Mouse (Mus musculus): ENCODE measurements at regions not wholly inside any gene's neighbourhood (a gene's known extent, or its start where the extent isn't known, plus 50 kb on each side); places are given as distances from the start of the nearest gene placed in this dataset.
A peak's percentile ranks its signal among the peaks of the same experiment; 100 is the strongest.

DNA sequence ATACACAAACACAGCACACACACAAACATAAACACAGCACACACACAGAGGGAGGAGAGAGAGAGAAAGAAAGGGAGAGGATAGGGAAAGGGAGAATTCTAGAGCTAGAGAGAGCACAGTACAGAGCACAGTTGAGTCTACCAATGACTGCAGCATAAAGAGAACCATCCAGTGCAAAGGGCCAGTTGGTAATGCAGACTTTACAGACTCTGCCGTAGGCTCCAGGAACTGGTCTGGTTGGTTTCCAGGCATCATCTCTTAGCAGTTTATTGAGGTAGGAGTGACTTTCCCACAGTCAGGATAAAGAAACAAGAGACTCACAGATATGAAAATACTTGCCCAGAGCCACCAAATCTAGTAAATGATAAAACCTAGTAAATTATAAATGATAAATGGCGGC is 208.5 kb downstream of the Tgfb2 start:
- H3K4me1 ChIP-seq (replicated peaks) = no peaks in the 10 kb centered on the region
- H3K4me2 ChIP-seq (replicated peaks) = no peak overlapping the region
- H3K27ac ChIP-seq = no peak overlapping the region
- no peaks in the 10 kb centered on the region for H3K9me3 ChIP-seq
- H3K4me3 ChIP-seq (replicated peaks) = no peak overlapping the region
- 95% methylated on average over 2 of the region's 2 CpGs for WGBS
- no peaks in the 10 kb centered on the region for H3K27me3 ChIP-seq
- no peak overlapping the region for H3K9ac ChIP-seq (replicated peaks)
- no peak for ATAC-seq
- H3K36me3 ChIP-seq = no peaks in the 10 kb centered on the region

DNA sequence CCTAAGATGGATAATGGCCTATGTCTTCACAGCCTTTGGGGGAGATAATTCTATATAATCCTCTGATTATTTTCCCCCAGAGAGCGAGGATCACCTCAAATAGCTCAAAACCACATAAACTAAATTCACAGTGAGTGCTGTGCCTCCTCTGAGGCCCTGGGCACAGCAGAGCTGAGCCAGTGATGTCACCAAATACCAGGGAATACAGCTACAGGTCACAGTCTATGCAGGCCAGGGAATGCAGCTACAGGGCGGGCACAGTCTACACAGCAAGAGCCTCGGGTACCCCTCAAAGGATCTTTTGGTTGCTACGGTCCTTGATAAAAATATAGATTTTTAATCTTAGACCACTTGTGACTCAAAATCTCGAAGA is 211.4 kb downstream of the Tgfb2 start:
- H3K4me2 ChIP-seq (replicated peaks) = no peak overlapping the region
- H3K27ac ChIP-seq = no peak overlapping the region
- no peaks in the 10 kb centered on the region for H3K4me1 ChIP-seq (replicated peaks)
- H3K36me3 ChIP-seq = no peaks in the 10 kb centered on the region
- ATAC-seq = no peak
- no peaks in the 10 kb centered on the region for H3K27me3 ChIP-seq
- 86% methylated on average over 5 of the region's 5 CpGs for WGBS
- H3K4me3 ChIP-seq (replicated peaks) = no peak overlapping the region
- no peaks in the 10 kb centered on the region for H3K9me3 ChIP-seq
- no peak overlapping the region for H3K9ac ChIP-seq (replicated peaks)

DNA sequence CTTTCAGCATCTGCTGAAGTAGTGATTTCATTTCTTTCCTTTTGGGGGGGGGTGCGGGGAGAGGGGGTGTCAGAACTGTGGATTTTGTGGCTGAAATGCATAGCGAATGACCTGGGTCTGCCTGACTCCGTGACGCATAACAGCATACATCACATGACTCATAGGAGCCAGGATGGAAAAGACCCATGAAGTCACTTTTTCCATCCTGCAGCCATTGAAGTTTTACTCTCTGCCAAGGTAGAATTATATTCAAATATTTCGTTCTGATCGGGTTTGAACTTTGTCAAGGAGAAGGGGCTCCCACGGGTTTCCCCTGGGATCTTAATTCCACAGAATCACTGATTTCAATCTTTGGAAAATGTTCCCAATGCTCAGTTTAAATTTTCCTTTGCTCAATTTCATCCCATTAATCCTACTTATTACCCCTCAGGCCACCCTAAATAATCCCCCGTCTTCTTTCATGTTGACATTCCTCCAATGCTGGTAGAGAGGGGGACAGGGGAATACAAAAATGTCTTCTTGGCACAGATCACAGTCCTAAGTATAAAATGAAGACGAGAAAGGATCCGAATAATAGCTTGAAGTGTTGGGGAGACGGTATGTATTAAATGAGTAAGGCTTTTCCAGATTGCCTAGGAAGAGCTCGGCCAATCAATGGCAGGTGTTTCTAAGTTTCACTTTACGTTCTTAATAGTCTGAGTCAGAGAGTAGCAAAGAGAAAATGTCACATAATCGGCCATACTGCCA is 212.0 kb downstream of the Tgfb2 start:
- Histone ChIP-seq H3K27me3 (no peaks in the 10 kb centered on the region), H3K27ac (no peak overlapping the region), H3K4me1 (replicated peaks) (no peaks in the 10 kb centered on the region), H3K36me3 (no peaks in the 10 kb centered on the region), H3K9ac (replicated peaks) (no peak overlapping the region), H3K9me3 (no peaks in the 10 kb centered on the region), H3K4me3 (replicated peaks) (no peak overlapping the region), H3K4me2 (replicated peaks) (no peak overlapping the region)
- 83% methylated on average over 14 of the region's 14 CpGs for WGBS
- no peak for ATAC-seq

DNA sequence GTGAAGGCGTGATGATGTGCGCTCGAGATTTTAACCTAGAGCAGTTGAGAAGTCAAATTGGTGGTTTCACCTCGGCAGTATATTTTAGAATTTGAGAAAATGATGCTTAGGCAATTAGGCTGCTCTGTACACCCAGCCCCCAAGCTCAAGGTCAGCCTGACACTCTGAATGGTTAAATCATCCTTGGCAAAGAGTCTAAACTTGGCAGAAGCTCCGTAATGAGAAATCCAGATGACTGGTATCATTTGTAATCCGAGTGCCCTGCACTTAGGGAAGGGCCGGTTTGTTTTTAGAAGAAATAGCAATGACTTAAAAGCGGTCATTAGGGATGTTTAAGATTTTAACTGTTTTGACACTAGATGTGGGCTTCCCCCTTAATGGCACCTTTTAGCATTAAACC is 223.6 kb downstream of the Tgfb2 start:
- ATAC-seq = no peak
- 86% methylated on average over 8 of the region's 8 CpGs for WGBS

DNA sequence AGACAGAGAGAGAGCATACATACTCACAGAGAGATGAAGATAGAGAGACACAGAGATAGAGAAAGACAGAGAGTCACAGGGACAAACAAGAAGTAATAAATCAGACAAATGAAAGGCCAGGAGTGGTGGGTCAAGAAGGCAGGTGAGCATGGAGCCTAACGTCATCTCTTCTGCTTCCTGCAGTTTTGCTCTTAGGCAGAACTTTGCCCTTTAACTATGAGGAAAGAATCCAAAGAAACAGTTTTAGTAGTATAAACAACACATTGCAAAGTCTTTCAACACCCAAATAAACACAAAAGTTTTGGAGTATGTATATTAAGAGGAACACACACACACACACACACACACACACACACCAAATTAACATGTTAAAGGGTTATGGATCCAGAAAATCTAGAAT is 225.8 kb downstream of the Tgfb2 start:
- H3K27me3 ChIP-seq = no peaks in the 10 kb centered on the region; the same call in 1 of the 2 replicates
- no peak for ATAC-seq
- no peak overlapping the region for H3K4me3 ChIP-seq (replicated peaks)
- no peak overlapping the region for H3K4me2 ChIP-seq (replicated peaks)
- H3K4me1 ChIP-seq (replicated peaks) = peaks cover under 1% of the 10 kb centered on the region; the same call in 1 of the 2 replicates
- no peaks in the 10 kb centered on the region for H3K9me3 ChIP-seq
- H3K27ac ChIP-seq = no peak overlapping the region
- no peak overlapping the region for H3K9ac ChIP-seq (replicated peaks)
- WGBS = 81% methylated on average over 1 of the region's 1 CpGs
- no peaks in the 10 kb centered on the region for H3K36me3 ChIP-seq

More for the DNA sequence above, 223.6 kb downstream of the Tgfb2 start:
- Histone ChIP-seq H3K9me3 (no peaks in the 10 kb centered on the region), H3K9ac (replicated peaks) (no peak overlapping the region), H3K36me3 (no peaks in the 10 kb centered on the region), H3K4me1 (replicated peaks) (no peaks in the 10 kb centered on the region), H3K27ac (no peak overlapping the region), H3K4me3 (replicated peaks) (no peak overlapping the region), H3K27me3 (no peaks in the 10 kb centered on the region), H3K4me2 (replicated peaks) (no peak overlapping the region)

DNA sequence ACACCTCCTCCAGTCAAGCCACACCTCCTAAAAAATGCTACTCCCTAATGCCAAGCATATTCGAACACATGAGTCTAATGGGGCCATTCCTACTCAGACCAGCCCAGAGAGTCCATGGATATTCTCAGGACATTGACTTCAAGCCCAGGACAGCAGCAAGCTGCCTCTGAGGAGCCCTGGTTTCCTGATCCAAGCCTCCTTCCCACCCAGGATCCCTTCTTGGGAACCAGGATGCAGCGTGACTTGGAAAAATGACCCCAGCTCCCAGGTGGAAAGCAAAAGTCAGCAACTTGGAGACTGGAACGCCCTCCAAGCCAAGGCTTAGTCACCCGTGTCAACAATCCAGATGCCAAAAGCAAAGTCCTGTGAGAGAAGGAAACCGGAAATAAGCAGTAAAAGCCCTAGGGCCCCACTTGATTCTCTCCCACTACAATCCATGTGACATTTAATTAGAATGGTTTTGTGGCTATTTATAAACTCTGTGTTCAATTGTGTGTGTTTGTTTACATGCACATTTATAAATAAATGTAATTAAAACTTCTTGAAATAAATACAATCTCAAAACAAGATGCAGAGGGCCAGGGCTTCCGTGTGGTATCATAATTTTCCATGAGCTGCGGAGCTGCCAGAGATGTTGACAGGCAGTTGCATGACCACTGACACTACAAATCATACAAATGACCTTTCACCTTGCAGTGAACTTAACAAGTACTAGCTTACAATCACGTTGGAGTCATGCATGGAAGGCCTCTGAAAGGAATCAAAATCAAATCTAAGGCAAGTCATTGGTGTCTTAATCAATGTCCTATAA is 227.2 kb downstream of the Tgfb2 start:
- no peaks in the 10 kb centered on the region for H3K36me3 ChIP-seq
- no peaks in the 10 kb centered on the region; the same call in 1 of the 2 replicates for H3K27me3 ChIP-seq
- ATAC-seq = no peak
- WGBS = 77% methylated on average over 8 of the region's 8 CpGs
- H3K27ac ChIP-seq = no peak overlapping the region
- H3K9ac ChIP-seq (replicated peaks) = no peak overlapping the region
- H3K9me3 ChIP-seq = no peaks in the 10 kb centered on the region
- H3K4me1 ChIP-seq (replicated peaks) = peaks cover 6% of the 10 kb centered on the region
- no peak overlapping the region for H3K4me2 ChIP-seq (replicated peaks)
- no peak overlapping the region for H3K4me3 ChIP-seq (replicated peaks)

DNA sequence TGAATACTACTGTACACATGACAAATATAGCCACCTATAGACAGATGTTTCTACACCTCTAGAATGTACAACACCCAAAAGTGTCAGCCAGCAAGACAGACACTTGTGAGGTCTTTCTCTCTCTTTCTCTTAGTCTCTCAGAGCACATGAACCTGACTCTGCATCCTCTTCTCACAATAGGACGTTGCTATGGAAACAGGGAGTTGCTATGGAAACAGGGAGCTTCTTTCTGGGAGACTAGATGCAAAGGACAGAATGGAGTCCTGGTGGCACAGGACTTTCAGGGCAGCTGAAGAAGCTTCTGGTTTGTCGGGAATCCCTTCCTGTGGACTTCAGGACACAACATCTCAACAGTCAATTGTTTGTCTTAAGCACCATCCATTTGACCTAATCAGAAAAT is 230.9 kb downstream of the Tgfb2 start:
- no peak overlapping the region for H3K4me3 ChIP-seq (replicated peaks)
- no peaks in the 10 kb centered on the region for H3K9me3 ChIP-seq
- WGBS = 21% methylated on average over 2 of the region's 2 CpGs
- H3K9ac ChIP-seq (replicated peaks) = no peak overlapping the region
- H3K27me3 ChIP-seq = no peaks in the 10 kb centered on the region; the same call in 1 of the 2 replicates
- peaks cover 6% of the 10 kb centered on the region for H3K4me1 ChIP-seq (replicated peaks)
- peak; percentile 72; the same call in 1 of the 2 replicates for ATAC-seq
- H3K36me3 ChIP-seq = no peaks in the 10 kb centered on the region
- no peak overlapping the region for H3K4me2 ChIP-seq (replicated peaks)
- no peak overlapping the region for H3K27ac ChIP-seq

DNA sequence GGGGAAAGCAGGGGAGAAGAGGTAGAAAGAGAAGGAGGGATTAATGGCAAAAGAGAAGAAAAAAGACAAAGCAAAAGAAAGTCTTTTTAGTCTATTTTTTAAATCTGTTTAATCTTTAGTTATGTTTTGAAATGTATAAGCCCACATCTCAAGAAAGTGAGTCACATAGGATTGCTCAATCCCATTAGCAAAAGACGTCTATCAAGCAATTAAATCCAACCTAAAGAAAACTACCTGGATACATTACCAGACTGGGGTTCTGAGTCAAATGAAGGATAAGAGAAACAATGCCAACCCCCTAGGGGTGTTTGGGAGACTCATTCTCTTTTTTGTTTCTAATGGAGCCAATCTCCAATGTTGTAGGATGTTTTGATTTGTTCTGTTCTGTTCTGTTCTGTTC is 231.4 kb downstream of the Tgfb2 start:
- H3K4me2 ChIP-seq (replicated peaks) = no peak overlapping the region
- H3K9ac ChIP-seq (replicated peaks) = no peak overlapping the region
- WGBS = 64% methylated on average over 1 of the region's 1 CpGs
- H3K36me3 ChIP-seq = no peaks in the 10 kb centered on the region
- H3K27me3 ChIP-seq = no peaks in the 10 kb centered on the region; the same call in 1 of the 2 replicates
- H3K9me3 ChIP-seq = no peaks in the 10 kb centered on the region
- H3K27ac ChIP-seq = no peak overlapping the region
- H3K4me3 ChIP-seq (replicated peaks) = no peak overlapping the region
- peaks cover 6% of the 10 kb centered on the region for H3K4me1 ChIP-seq (replicated peaks)
- no peak for ATAC-seq

DNA sequence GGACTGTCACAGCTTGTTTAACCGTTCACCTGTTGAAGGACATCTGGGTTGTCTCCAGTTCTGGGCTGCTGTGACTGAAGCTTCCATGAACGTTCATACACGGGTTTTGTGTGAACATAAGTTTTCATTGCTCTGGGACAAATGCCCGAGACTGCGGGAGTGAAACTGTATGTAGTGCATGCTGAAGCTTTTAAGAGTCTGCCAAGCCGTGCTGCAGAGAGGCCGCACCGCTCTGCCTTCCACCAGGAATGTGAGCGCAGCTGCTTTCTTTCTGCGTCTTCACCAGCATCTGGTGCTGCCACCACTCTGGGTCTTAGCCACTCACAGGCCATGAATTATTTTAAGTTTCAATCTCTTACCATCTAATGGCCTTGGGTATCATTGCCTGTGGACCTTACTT is 232.8 kb downstream of the Tgfb2 start:
- H3K9ac ChIP-seq (replicated peaks) = no peak overlapping the region
- H3K4me2 ChIP-seq (replicated peaks) = no peak overlapping the region
- no peak overlapping the region for H3K27ac ChIP-seq
- no peaks in the 10 kb centered on the region; the same call in 1 of the 2 replicates for H3K27me3 ChIP-seq
- ATAC-seq = no peak
- H3K4me1 ChIP-seq (replicated peaks) = peaks cover 6% of the 10 kb centered on the region
- no peak overlapping the region for H3K4me3 ChIP-seq (replicated peaks)
- no peaks in the 10 kb centered on the region for H3K36me3 ChIP-seq
- no peaks in the 10 kb centered on the region for H3K9me3 ChIP-seq
- 92% methylated on average over 10 of the region's 10 CpGs for WGBS

DNA sequence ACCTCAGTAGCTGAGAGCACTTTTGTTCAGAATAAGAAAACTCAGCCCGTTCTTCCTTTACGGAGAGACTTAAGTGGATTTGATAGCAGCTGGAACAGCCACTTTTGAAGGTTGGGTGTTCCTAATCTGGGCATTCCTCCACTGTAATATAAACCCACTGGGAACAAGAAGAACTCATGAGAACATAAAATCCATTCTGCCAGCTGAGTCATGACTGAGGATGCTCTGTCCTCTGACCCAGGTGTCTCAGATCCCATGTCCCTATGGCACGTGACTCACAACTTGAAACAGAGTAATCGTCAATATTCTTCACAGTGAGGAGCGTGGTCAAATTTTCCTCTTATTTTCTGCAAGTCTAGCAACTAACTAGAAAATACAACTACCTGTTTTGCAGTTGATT is 240.3 kb downstream of the Tgfb2 start:
- Histone ChIP-seq H3K36me3 (no peaks in the 10 kb centered on the region), H3K4me1 (replicated peaks) (no peaks in the 10 kb centered on the region), H3K9ac (replicated peaks) (no peak overlapping the region), H3K4me2 (replicated peaks) (no peak overlapping the region), H3K27me3 (no peaks in the 10 kb centered on the region), H3K4me3 (replicated peaks) (no peak overlapping the region), H3K9me3 (no peaks in the 10 kb centered on the region), H3K27ac (no peak overlapping the region)
- no peak for ATAC-seq
- 94% methylated on average over 5 of the region's 5 CpGs for WGBS

DNA sequence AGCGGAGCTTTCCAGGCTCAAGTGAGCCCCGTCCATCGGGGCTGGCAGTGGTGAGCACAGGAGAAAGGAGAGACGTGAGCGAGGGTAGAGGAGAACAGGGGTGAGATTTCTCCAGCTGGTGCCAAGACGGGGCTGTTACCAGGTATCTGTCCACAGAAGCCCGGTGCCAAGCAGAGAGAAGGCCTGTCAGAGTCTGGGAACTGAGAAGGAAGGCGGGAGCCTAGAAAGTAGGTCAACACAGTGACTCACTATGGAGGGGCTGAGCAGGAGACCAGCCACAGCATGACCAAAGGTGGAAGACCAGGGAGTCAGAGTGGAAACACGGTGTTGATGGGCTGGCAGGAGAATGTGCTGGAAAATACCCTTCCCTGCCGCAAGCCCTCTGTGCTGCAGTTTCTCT is 245.0 kb downstream of the Tgfb2 start:
- no peak overlapping the region for H3K4me2 ChIP-seq (replicated peaks)
- no peaks in the 10 kb centered on the region for H3K9me3 ChIP-seq
- no peaks in the 10 kb centered on the region for H3K27me3 ChIP-seq
- WGBS = 92% methylated on average over 10 of the region's 10 CpGs
- H3K27ac ChIP-seq = no peak overlapping the region
- no peaks in the 10 kb centered on the region for H3K36me3 ChIP-seq
- ATAC-seq = no peak
- no peak overlapping the region for H3K9ac ChIP-seq (replicated peaks)
- no peak overlapping the region for H3K4me3 ChIP-seq (replicated peaks)
- no peaks in the 10 kb centered on the region for H3K4me1 ChIP-seq (replicated peaks)

DNA sequence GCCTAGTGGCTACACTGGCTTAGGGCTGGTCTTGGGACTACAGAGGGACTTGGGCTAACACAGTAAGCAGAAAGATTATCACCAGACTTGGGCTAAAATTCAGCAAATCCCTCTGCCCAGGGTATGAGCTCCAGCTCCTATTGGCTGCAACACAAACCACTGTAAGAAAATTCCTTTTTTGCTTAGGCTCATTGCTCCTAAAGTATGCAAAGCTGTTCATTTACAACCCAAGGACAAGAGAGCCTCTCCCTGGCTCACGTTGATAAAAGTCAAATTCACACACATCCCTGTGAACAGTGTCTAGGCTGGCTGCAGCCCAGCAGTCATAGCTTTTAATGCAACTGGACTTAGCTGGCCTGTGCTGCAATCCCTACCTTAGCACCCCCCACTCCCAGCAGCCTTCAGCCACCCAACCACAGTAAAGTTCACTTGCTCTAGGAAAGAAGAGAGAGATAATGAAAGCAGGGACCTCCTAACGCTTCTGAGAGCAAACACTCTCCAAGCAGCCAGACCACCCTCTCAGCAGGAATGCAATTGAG is 247.6 kb downstream of the Tgfb2 start:
- 36% methylated on average over 2 of the region's 2 CpGs for WGBS
- ATAC-seq = no peak
- Histone ChIP-seq H3K4me1 (replicated peaks) (no peaks in the 10 kb centered on the region), H3K4me3 (replicated peaks) (no peak overlapping the region), H3K4me2 (replicated peaks) (no peak overlapping the region), H3K36me3 (no peaks in the 10 kb centered on the region), H3K9me3 (no peaks in the 10 kb centered on the region), H3K9ac (replicated peaks) (no peak overlapping the region), H3K27me3 (no peaks in the 10 kb centered on the region), H3K27ac (no peak overlapping the region)

All from midbrain, embryonic 13.5 days (tissue).